Mouse (Mus musculus) kidney, postnatal 25 days (tissue): ENCODE data around the gene Pccb.

Experiments used
- DNase-seq, 2 experiments: peaks; one replicate each; pipeline ENCODE4 v3.0.0; 2021; ENCODE audit warnings: mixed read lengths in 2 of 2

The Pccb gene

DNA sequence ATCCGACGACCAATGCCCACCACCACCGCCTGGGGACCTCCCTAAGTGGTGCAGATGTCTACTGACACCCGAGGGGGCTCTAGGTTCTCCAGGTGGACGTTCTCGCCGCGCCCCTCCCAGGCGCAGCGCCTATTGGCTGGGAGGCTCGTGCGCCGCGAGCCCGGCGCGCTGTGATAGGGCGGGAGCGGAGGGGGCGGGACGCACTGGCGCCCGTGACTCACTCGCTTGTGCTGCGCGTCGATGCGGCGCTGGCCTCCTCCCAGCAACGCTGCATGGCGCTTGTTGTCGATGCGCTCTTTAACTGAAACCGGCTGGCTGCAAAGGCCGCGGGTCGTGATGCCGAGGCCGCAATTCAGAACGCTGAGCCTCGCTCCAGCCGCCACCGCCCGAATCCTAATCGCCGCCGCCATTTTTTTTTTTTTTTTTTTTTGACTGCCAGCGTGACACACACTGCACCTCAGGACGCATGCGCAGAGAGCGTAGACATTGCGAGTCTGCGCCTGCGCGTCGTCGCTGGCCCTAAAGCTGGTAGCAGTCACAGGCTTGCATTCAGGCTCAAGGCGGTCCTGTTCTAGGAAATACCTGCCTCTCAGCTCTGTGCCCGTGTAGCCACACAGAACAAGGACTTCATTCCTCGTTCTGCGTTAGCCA lies at the start of gene Pccb:
Pccb (minus strand) TSS at position 451 of the 651 bp plus-strand sequence.
- peak; percentile 98 to 99 for DNase-seq

DNA sequence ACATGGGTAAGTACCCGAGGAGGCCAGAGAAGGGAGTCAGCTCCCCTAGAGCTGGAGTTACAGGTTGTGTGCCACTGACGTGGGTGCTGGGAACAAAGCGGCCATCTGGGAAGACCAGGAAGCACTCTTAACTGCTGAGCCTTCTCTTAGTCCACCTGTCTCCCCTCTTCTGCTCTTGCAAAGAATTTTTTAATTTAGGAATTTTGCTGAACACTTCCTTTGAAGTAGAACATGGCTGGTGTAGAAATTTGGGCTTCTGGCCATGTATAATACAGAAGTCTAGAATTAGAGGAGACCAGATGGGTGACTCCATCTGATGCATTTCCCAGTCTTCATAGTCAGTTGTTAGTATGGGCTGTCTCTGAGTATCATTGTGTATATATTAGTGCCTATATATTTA lies 49.0 kb upstream of the Pccb start:
- DNase-seq = no peak

DNA sequence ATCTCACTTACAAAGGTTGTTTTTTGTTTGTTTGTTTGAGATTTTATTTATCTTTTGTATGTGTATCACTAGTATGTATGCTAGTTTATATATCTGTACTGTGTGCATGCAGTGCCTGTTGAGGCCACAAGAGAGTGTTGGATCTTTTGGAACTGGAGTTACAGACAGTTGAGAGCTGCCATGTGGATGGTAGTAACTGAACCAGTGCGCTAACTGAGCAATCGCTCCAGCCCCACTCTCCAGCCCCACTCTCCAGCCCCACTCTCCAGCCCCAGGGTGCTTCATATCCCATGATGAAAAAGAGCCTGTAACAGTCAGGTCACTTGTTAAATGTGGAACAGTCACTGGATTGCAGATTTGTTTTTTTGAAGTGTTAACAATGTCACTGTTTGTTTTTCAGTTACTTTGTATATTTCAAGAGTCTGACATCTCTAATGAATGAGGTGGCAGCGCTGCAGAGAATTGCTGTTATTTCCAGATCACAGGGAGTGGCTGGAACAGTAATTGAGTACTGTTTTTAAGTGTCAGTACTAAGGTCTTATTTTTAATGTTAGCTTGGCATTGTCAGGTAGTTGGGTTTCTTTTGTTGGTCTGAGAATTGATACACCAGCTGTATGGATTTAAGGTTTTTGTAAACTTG lies 45.5 kb upstream of the Pccb start:
- no peak for DNase-seq

DNA sequence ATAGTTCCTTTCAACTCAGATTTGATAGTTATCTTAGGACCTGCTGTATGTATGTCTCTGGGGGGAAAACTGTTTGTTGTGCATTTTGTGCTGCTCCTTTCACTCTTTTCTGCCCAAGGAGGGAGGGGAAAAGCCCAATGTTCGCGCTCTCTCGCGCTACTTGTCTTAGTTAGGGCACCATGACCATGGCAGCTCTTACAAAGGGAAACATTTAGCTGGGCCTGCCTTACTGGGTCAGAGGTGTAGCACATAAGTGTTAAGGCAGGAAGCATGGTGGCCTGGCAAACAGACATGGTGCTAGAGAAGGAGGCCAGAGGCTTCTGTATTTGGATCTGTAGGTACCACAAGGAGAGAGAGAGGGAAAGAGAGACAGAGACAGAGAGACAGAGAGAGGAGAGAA lies 43.9 kb upstream of the Pccb start:
- DNase-seq = no peak

DNA sequence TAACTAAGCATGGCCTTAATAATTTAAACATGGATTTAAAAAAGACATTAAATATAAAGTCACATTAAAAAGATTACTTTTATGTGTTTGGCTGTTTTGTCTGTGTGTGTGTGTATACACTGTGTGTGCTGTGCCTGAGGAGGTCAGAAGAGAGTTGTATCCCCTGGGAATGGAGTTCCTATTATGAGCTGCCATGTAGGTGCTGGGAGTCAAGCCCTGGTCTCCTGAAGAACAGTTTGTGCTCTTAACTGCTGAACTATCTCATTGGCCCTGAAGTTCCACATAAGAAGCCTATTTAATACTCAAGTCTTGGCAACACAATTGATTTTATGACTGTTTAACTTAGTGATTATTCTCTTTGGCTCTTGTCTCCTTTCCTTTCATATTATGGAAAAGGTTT lies 42.8 kb upstream of the Pccb start:
- DNase-seq = no peak

DNA sequence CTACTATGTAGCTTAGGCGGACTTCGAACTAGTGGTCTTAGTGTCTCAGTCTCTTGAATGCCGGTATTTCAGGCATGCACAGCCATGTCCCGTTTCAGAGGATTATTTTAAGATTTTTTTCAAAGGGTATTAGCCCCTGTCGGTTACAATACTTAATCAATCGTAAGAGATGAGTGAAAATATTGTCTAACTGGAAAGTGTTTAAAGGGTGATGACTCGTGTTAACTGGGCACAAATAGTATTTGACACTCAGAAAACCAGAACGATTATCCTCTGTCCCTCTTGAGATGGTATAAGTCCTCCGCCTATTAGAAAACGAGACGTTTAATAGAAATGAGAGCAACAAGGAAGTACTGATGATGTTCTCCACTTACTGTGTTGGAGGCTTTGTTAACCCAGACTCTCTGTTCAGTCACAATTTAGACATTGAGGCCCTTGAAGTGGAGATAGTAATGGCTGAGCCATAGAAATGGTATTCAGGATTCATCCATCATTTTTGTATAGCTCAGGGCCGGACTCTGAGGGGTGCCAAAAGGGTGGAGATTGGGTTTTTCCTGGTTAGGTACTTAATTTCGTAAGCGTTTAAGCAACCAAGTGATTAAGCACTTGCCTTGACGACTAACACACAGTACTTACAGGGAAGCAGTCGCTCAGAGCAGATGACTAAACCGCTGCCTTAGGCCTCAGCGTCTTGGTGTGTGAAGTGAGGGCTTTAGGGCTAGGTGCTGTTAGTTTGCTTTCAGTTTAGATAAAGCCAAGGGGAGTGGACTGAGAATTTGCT lies 41.6 kb upstream of the Pccb start:
- DNase-seq = peak in 1 of 2 experiments; percentile 25

DNA sequence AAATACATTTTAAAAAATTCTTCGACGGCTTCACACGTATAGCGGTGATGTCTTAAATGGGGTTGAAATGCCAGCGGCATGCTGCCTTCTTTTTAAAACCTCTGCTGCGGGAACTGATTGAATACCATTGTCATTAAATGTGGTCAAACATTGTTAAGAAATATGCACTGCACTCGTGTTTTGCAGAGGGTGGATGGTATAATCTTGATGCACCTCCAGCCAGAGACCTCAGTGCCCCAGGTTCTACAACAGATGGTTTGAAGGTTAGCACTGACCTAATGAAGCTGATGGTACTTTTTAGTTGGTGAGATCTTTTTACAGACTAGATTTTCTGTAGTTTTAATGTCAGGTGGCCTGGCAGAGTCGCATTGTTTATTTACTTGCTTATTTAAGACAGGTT lies 41.0 kb upstream of the Pccb start:
- DNase-seq = no peak

DNA sequence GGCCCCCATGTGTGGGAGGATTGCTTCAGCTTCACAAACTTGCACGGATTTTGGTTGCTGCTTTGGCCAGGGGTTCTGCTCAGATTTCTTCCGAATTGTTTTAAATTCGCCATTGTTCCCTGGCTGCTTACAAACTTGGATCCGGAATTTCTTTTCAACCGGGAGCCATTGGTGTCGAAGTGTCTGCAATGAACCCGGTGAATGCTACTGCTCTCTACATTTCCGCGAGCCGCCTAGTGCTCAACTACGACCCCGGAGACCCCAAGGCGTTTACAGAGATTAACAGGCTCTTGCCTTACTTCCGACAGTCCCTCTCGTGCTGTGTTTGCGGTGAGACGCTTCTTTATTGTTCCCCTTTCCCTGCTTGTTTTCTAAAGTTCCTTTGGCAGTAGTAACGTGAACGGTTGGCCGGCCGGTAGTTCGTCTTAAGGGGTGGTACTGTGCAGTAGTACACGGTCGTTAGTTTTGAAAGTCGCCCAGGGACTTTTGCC lies 40.4 kb upstream of the Pccb start:
- peak; percentile 31 to 53 for DNase-seq

DNA sequence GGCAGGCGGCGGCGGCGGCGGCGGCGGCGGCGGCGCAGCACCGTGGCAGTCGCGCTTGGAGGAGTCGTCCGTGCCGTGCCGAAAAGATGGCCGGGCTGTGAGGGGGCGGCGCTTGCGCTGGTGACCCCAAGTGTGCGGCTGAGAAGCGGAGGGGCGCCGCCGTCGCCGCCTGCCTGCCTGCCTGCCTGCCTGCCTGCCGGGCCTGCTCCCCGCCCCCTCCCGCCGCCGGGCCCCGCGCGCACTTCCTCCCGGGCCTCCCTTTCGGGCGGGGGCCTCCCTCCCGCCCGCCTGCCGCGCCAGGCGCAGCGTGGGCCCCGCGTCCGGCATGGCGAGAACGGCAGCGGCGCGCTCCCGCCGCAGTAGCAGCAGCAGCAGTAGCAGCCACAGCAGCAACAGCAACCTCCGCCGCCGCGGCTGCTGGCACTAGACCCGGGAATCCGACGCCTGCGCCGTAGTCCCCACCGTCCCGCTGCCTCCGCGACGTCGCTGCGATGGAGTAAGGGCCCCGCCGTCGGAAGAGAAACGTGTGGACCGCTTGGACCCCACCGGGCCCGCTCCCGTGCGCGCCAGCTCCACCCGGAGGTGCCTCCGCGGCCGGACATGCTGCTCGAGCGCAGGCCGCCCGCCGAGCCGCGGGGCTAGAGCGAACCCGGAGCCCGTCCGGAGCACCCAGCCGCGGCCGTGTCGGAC lies 39.8 kb upstream of the Pccb start:
- DNase-seq = peak; percentile 86 to 95

DNA sequence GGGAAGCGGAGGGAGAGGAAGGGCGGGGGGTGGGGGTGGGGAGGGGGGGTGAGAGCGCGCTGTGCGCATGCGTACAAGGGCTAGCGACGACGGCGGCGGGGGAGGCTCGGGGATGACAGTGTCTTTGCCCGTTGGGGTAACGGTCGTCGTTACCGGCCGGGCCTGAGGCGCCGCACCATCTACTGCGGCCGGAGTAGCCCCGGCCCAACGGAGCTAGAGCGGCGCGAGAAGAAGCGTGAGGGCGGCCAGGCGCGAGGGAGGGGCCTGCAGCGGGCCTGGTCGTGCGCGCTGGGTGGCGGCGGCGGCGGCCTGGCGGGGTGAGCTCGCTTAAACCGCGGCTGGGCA lies 39.3 kb upstream of the Pccb start, which contains the start of gene Msl2:
Msl2 (plus strand) TSS at position 115 of the 345 bp plus-strand sequence.
- DNase-seq = no peak

DNA sequence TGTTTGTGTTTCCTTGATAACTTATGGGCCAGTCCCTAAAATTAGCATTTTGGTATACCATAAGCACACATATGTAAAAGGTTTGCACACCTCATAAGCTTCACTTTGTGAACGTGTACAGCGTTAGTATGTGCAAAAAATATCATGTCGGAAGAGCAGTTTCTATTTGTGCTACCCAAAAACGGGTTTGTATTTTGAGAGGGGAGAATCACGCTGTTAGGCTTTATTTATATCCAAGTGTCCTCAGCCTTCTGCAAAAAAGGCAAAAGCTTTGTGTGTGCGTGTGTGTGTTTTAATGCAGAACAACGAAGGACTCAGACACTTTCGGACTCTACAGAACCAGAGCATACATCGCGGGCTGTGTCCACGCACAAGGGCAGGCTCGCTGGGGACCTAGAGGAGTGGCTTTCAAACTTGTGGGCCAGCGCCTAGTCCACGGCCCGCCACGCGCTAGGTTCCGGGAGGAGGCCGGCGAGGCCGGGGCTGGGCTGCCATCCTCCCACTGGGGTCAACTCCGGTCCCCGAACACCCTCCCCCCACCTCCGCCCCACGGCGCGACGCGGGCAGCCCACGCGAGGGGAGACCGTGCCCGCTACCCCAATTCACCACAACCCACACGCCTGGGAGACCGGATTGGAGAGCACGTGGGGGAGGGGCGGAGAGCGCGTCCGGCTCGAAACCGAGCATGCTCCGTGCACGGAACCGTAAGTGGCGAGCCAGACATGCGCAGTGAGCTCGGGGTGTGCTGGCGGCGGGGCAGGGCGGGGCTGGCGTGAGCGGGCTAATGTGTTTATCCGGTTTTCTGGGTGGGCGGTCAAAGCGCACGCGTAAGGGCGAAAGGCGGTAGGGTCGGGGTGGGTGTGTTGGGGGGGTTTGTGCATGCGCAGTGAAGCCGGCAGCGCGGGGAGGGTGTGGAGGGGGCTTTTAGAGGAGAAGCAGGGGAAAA lies 38.6 kb upstream of the Pccb start:
- DNase-seq = peak; percentile 99 to 100

DNA sequence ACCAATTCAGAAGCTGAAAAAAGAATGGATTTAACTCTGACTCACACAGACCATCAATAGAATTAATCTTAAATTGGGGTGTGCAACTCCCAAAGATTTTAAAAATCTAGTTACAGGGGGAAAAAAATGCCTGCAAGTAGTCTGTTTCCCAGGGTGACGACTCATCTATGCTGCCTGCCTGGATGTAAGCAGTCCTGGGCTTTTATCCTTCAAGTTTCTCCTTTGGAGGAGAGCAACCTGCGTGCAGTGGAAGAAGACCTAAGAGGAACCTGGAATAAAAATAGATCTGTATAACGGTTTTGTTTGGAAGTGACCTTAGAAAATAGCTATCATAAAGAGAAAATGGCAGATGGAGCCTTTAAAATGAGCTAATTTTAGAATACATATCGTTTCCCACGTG lies 37.8 kb upstream of the Pccb start:
- no peak for DNase-seq

DNA sequence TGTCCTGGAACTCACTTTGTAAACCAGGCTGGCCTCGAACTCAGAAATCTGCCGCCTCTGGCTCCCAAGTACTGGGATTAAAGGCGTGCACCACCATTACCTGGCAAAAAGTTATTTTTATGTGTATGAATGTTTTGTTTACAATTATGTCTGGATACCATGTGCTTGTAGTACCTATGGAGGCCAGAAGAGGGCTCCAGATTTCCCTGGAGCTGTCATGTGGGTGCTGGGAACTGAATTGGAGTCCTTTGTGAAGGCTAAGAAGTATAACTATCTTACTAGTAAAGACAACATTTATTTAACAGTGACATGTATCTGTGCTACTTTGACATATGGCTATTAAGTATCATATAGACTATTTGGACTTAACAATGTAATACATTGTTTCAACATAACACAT lies 35.1 kb upstream of the Pccb start:
- DNase-seq = no peak

DNA sequence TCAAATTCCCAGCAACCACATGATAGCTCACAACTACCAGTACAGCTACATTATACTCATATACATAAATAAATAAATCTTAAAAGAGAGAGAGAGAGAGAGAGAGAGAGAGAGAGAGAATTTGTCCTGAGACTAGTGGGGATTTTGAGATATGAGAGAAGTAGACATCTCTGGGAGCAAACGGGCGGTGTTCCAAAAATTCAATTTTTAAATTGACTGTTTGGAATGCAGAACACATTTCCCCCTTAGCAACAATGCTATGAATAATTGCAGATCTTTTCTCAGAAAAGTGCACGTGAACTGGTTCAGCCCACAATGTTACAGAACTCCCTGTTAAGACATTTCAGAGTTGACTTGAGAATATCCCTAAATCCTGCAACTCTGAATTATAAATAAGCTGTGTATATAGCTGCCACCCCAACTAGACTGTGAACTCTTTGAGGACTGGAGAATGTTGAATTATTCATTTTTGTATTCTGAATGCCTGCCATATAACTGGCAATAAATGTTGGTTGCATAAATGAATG lies 30.4 kb upstream of the Pccb start:
- DNase-seq = no peak

DNA sequence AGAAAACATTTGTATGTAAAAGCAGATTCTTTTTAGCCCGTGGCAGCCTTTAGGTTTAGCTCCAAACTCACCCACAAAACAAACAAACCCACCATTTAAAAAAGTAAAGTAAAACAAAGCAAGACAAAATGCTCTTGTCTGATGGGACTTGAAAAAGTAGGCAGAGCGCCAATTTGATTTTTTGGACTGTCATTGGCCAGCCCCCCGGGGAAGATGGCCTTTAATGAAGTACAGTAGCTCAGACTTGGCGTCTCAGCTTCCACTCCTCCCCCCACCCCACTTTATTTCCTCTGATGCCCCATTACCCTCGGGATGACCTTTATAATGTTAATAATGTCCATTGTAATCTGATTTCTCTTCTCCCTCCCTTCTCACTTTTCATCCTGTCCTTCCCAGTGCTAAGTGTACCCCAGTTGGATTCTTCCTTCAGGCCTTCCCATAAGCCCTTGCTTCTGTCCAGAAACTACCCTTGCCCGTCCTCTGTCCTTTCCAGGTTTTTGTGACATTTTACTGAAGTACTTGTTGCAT lies 27.6 kb upstream of the Pccb start:
- DNase-seq = no peak

DNA sequence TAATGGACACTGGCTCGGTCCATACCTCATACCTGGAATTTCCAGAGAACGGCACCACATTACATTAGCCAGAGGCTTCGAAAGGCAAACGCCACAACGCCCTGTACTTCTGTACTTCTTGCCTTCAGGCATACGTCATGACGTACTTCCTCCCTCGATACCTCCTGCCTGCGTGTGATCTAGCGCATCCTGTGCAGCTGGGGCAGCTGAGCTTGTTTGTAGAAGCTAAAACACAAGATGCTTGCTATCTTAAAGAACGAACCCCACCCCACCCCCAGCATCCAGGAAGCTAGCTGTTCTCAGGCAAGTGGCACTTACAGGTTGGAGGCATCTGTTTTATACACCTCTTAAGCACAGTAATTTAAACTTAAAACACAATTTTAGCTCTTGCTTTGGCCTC lies 26.3 kb upstream of the Pccb start:
- no peak for DNase-seq

DNA sequence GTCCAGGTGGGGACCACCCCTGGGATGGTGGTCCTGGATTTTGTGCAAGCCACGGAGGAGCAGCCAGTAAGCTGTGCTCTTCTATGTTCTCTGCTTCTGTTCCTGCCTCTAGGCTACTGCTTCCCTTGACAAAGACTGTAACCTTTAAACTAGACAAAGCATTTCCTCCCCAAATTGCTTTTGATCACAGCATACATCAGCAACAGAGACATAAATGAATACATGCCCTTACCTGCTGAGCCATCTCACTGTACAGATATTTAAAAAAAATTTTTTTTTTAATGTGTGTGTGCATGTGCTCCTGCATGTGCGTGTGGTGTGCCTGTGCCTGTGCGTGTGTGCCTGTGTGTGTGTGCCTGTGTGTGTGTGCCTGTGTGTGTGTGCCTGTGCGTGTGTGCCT lies 22.5 kb upstream of the Pccb start:
- no peak for DNase-seq

DNA sequence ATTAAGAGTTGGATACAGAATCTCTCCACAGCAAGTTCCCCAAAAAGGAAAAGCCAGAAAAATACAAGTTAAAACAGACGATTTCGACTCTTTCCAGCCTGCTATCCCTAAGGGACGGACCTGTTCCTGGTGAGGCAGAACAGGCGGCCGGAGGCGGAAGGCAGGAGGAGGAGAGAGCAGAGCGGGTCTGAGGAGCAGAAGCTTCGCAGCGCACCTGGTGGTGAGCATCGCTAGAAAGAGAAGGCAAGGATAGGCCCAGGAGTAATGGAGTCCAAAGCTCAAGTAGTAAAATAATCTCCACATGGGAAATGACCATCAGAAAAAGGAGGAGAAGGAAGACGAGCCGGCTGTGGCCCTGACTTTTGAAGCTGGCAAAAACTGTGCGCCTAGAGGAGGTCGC lies 18.6 kb upstream of the Pccb start:
- no peak for DNase-seq

DNA sequence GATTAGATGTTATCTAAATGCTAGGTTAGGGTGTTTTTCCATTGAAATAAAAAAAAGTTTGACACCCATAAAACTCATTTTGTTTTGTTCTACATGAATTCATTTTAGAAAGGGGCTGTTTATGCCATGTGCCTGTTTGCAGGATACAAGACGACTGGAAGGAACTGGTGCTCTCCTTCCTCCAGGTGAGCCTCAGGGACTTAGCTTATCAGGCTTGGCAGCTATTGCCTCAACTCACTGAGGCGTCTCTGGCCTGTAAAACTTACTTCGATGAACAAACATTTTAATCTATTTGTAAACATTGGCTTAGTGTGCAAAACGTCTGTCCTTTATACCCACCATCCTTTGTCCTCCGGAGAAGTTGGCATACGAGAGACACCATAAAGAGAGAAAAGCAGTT lies 18.0 kb upstream of the Pccb start:
- no peak for DNase-seq

DNA sequence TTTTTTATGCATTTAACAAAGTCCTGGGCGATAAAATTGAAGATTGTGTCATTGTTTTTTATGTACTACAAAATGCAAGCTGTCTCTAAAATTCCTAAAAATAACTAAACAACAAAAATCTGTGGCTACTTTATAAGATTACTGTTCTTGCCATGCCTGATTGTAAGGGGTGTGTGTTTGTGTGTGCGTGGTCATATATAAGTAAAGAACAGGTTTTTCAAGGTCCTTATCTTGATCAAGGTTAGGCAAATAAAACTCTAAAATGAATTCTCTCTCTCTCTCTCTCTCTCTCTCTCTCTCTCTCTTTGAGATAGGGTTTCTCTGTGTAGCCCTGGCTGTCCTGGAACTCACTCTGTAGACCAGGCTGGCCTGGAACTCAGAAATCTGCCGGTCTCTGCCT lies 17.3 kb upstream of the Pccb start:
- no peak for DNase-seq

DNA sequence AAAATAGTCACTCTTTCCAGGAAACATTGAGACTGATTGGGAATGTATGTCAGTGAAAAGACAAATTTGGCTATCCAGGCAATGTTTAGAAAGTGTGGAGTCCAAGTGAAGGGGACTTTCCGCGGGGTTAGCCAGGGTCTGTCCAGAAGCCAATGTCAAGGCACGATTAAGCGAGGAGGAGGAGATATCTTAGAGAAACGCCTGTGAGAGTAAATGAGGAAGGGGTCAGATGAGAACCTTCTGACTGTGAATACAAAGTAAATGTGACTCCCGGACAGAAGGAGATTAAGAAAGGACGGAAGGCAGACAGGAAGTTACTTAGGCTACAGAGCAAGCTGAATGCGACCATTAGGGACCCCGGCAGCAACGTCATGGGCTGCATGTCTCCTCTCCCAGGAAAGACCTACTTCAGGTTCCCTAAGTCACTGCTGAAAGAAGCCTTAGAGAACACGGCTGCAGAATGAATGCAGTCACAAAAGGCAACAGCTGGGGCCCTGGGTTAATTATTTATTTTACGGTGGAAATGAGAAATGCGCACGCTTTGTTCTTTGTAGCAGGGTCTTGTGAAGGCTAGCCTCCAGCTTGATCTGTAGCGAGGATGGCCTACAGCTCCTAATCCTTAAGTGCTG lies 11.1 kb upstream of the Pccb start:
- DNase-seq = peak in 1 of 2 experiments; percentile 24
